Mouse (Mus musculus): ENCODE results near the gene Rxfp2.

- no peak for TF ChIP-seq REST (IDR thresholded peaks at IDR 0.05; ENCODE audit: insufficient read depth, insufficient read length)
- no peak for TF ChIP-seq CEBPB (IDR thresholded peaks at IDR 0.05; ENCODE audit: insufficient read depth, poor library complexity, severe bottlenecking)
- TF ChIP-seq E2F4 (IDR thresholded peaks at IDR 0.05; ENCODE audit: insufficient read depth) = no peak
- no peak for TF ChIP-seq POLR2AphosphoS2 (IDR thresholded peaks at IDR 0.05; ENCODE audit: insufficient read length, low read depth)
- TF ChIP-seq POLR2A (IDR thresholded peaks at IDR 0.05; ENCODE audit: insufficient read length, low read depth) = no peak
- no peak for TF ChIP-seq USF1 (IDR thresholded peaks at IDR 0.05; ENCODE audit: low read depth)
Observed at GRCm38 (mm10) chr5:150116216-150116905, 97.9 kb downstream of the Rxfp2 start.

Measured in myocyte (in vitro differentiated cells).